Mouse (Mus musculus): Measurements from ENCODE around the gene Olfr294. TPM values are rescaled to one million over a fixed set of nuclear protein-coding genes. Genes with fewer than 3 reads are reported as not detected.

Gene Olfr294
- not detected in 2 replicates for polyA plus RNA-seq (2015; fragmentation: Nextera tagmentation; extraction: Ambion mirVana)

DNA sequence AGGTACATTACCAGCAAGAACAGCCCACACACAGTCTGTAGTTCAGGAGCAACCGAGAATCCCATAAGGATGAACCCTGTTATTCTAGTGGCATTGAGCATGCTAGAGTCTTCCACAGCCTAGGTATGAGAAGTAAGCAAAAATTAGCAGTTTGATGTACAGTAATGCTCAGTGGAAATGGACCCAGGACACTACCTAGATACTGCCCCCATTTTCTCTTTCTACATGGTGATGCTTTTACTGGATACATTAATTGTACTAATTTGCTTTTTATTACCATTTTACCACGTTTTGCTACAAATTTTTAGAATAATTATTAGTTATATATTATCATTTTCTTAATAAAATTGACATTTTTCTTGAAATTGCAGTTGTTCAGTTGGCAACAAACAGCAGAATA lies at the start of gene Olfr294:
TSS of gene Olfr294 (minus strand) at position 101 of the 400 bp plus-strand sequence.
- Histone ChIP-seq H3K4me2 (no peak within 1 kb of the TSS), H3K4me1 (replicated peaks) (no peaks in the 10 kb centered on the region), H3K4me3 (no peak within 1 kb of the TSS), H3K27ac (no peak within 1 kb of the TSS), H3K27me3 (no peaks in the 10 kb centered on the region), H3K9me3 (no peaks in the 10 kb centered on the region), H3K36me3 (no peaks in the 10 kb centered on the region), H3K9ac (no peak within 1 kb of the TSS)
- no peak for ATAC-seq (ENCODE audit: low FRiP score)
- 72% methylated on average over 2 of the region's 2 CpGs for WGBS

GRCm38 (mm10) chr7:86648761-86649160 lies 32.3 kb upstream of the Olfr294 start, which contains the start of gene Olfr293:
Gene Olfr293 (plus strand): TSS chr7:86649061.
- Histone ChIP-seq H3K9me3 (no peaks in the 10 kb centered on the region), H3K4me1 (replicated peaks) (no peaks in the 10 kb centered on the region), H3K27me3 (no peaks in the 10 kb centered on the region), H3K27ac (no peak within 1 kb of the TSS), H3K36me3 (no peaks in the 10 kb centered on the region), H3K4me2 (no peak within 1 kb of the TSS), H3K4me3 (no peak within 1 kb of the TSS), H3K9ac (no peak within 1 kb of the TSS)
- 94% methylated on average over 4 of the region's 4 CpGs for WGBS
- no peak for ATAC-seq (ENCODE audit: low FRiP score)

DNA sequence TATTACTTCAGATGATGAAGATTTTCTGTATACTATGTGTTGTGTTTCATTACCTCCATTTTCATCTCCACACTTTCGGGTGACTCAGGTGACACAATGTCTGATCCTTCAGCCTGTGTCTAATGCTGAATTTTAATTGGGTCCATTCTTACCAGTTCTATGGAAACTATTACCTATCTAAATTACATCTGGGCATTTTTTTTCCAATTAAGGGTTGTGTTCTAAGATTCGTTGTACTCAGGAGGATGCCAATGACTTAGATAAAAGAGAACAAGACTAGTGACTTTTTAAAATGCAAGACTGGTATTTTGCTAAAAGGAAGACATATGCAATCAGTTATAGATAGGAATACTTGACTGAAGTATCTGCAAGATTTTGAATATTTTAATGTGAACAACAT lies 32.9 kb downstream of the Olfr294 start, which contains the start of gene Olfr295:
TSS of gene Olfr295 (plus strand) at position 301 of the 400 bp plus-strand sequence.
- Histone ChIP-seq H3K4me2 (no peak within 1 kb of the TSS), H3K27me3 (no peaks in the 10 kb centered on the region), H3K27ac (no peak within 1 kb of the TSS), H3K4me3 (no peak within 1 kb of the TSS), H3K36me3 (no peaks in the 10 kb centered on the region), H3K9ac (no peak within 1 kb of the TSS), H3K9me3 (no peaks in the 10 kb centered on the region), H3K4me1 (replicated peaks) (no peaks in the 10 kb centered on the region)
- ATAC-seq (ENCODE audit: low FRiP score): no peak
- WGBS: 84% methylated on average over 2 of the region's 2 CpGs

Other genes with a start within 250 kb of the Olfr294 start
- not detected in 2 replicates for gene Olfr305, start 249.7 kb downstream of the Olfr294 start, polyA plus RNA-seq (2015; fragmentation: Nextera tagmentation; extraction: Ambion mirVana)
- not detected in 2 replicates for gene Olfr304, start 230.0 kb downstream of the Olfr294 start, polyA plus RNA-seq (2015; fragmentation: Nextera tagmentation; extraction: Ambion mirVana)
- not detected in 2 replicates for gene Olfr303, start 218.9 kb downstream of the Olfr294 start, polyA plus RNA-seq (2015; fragmentation: Nextera tagmentation; extraction: Ambion mirVana)
- not detected in 2 replicates for gene Olfr301, start 212.8 kb downstream of the Olfr294 start, polyA plus RNA-seq (2015; fragmentation: Nextera tagmentation; extraction: Ambion mirVana)
- not detected in 2 replicates for gene Olfr299, start 156.7 kb downstream of the Olfr294 start, polyA plus RNA-seq (2015; fragmentation: Nextera tagmentation; extraction: Ambion mirVana)
- gene Olfr298, start 124.2 kb downstream of the Olfr294 start, polyA plus RNA-seq (2015; fragmentation: Nextera tagmentation; extraction: Ambion mirVana): not detected in 2 replicates
- gene Olfr297, start 96.7 kb downstream of the Olfr294 start, polyA plus RNA-seq (2015; fragmentation: Nextera tagmentation; extraction: Ambion mirVana): not detected in 2 replicates
- not detected in 2 replicates for gene Olfr295, start 32.8 kb downstream of the Olfr294 start, polyA plus RNA-seq (2015; fragmentation: Nextera tagmentation; extraction: Ambion mirVana)
- not detected in 2 replicates for gene Olfr293, start 32.4 kb upstream of the Olfr294 start, polyA plus RNA-seq (2015; fragmentation: Nextera tagmentation; extraction: Ambion mirVana)
- gene Olfr292, start 71.7 kb upstream of the Olfr294 start, polyA plus RNA-seq (2015; fragmentation: Nextera tagmentation; extraction: Ambion mirVana): not detected in 2 replicates
- 0.55 and 0.71 TPM in 2 replicates for gene Folh1, start 159.3 kb upstream of the Olfr294 start, polyA plus RNA-seq (2015; fragmentation: Nextera tagmentation; extraction: Ambion mirVana)
- gene Vmn2r77, start 178.4 kb upstream of the Olfr294 start, polyA plus RNA-seq (2015; fragmentation: Nextera tagmentation; extraction: Ambion mirVana): not detected in 2 replicates

Data from hindbrain, embryonic 13.5 days (tissue).